Mouse (Mus musculus): ENCODE results near the gene Lims1. TPM values are rescaled to one million over a fixed set of nuclear protein-coding genes. Genes with fewer than 3 reads are reported as not detected.
A peak's percentile ranks its signal among the peaks of the same experiment; 100 is the strongest.

Gene Lims1
- polyA plus RNA-seq, 1 experiment from 2014 or later, result 179 TPM

DNA sequence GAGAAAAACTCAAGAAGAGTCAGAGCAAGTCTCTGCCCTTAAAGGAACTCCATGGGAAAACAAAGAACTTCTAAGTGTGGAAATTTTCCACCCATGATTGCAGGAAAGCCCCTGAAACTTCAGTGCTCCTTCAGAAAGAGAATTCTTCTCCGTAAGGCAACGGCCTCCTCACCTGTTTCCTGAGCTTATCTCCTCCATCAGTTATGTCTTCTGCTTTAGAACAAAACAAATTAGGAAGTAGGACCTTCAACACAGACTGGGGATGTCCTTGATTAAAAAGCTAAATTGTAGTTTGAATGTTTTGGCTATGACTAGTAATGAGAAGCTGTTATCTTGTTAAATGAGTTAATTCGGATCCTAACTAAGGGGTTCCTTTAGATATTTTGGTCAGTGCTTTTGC is 20.3 kb downstream of the Lims1 start:
- Histone ChIP-seq H3K27ac (replicated peaks in 1 of 2; ENCODE audit: control insufficient read depth in 1 of 2, insufficient read depth in 1 of 2, low read depth in 2 of 2, low read length in 2 of 2) (peak overlapping the region; percentile 18 to 88; a peak in 2 of 4 replicates), H3K4me2 (ENCODE audit: low read length) (no peak overlapping the region), H3K36me3 (ENCODE audit: control insufficient read depth, insufficient read depth, low read length) (no peaks in the 10 kb centered on the region), H3K27me3 (ENCODE audit: control insufficient read depth, insufficient read depth, low read length) (no peaks in the 10 kb centered on the region), H3K4me3 (ENCODE audit: control insufficient read depth in 1 of 2, insufficient read depth in 1 of 2, low read depth in 1 of 2, low read length in 2 of 2) (no peak overlapping the region), H3K9ac (ENCODE audit: low read length) (no peak overlapping the region), H3K9me3 (ENCODE audit: control insufficient read depth, low read length) (no peaks in the 10 kb centered on the region), H3K4me1 (ENCODE audit: control insufficient read depth in 2 of 2, insufficient read depth in 2 of 2, low read length in 2 of 2) (peaks cover 13 to 45% of the 10 kb centered on the region in 2 experiments)
- 84% methylated on average over 3 of the region's 3 CpGs for WGBS
- no peak for ATAC-seq (ENCODE audit: insufficient number of reproducible peaks, insufficient read depth, low FRiP score, low read depth)

DNA sequence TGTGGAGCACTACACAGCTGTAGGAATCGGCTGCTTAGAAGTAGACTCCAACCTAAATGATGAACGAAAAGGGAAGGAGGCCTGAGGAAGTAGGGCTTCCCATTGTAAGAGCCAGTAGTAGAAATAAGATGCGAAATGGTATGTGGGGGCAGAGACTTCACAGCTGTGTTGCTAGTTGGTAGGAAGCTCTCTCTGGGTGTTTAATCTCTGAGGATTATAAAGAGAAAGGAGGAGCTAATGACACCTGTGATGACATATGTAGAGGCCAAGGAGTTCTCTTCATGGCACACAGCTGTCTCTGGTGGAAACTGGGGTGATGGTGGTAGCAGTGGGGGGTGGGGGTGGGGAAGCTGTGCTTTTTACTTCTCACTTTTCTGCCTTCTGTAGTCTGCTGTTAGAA is 27.3 kb downstream of the Lims1 start:
- peaks cover 11 to 51% of the 10 kb centered on the region in 2 experiments for H3K4me1 ChIP-seq (ENCODE audit: control insufficient read depth in 2 of 2, insufficient read depth in 2 of 2, low read length in 2 of 2)

DNA sequence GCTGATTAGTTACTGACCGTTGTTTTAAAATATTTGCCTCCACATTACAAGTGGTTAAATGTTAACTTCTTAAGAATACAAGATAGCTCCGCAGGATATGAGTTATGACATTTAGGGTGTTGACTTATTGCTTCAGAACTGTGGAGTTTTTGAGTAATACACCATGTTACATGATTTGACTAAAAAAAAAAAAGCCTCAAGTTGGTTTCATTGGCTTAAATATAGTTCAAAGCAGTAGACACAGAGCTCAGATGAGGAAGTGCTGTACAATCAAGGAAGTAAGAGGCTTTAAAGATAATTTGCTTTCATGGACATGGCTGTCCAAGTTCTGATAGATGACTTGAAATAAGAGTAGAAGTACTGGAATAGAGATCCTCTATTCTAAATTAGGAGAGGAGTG is 28.4 kb downstream of the Lims1 start:
- H3K4me2 ChIP-seq (ENCODE audit: low read length), result no peak overlapping the region
- 50% methylated on average over 2 of the region's 2 CpGs for WGBS
- no peaks in the 10 kb centered on the region for H3K27me3 ChIP-seq (ENCODE audit: control insufficient read depth, insufficient read depth, low read length)
- H3K27ac ChIP-seq (replicated peaks in 1 of 2; ENCODE audit: control insufficient read depth in 1 of 2, insufficient read depth in 1 of 2, low read depth in 2 of 2, low read length in 2 of 2), result no peak overlapping the region
- H3K9me3 ChIP-seq (ENCODE audit: control insufficient read depth, low read length), result no peaks in the 10 kb centered on the region
- peaks cover 13% of the 10 kb centered on the region; the same call in 1 of the 2 replicates for H3K36me3 ChIP-seq (ENCODE audit: control insufficient read depth, insufficient read depth, low read length)
- H3K4me3 ChIP-seq (ENCODE audit: control insufficient read depth in 1 of 2, insufficient read depth in 1 of 2, low read depth in 1 of 2, low read length in 2 of 2), result no peak overlapping the region
- no peak overlapping the region for H3K9ac ChIP-seq (ENCODE audit: low read length)
- no peak for ATAC-seq (ENCODE audit: insufficient number of reproducible peaks, insufficient read depth, low FRiP score, low read depth)
- H3K4me1 ChIP-seq (ENCODE audit: control insufficient read depth in 2 of 2, insufficient read depth in 2 of 2, low read length in 2 of 2), result peaks cover 14 to 52% of the 10 kb centered on the region in 2 experiments

More for the DNA sequence above, 27.3 kb downstream of the Lims1 start:
- H3K9ac ChIP-seq (ENCODE audit: low read length), result no peak overlapping the region
- peaks cover 8% of the 10 kb centered on the region; the same call in 1 of the 2 replicates for H3K36me3 ChIP-seq (ENCODE audit: control insufficient read depth, insufficient read depth, low read length)
- no peak overlapping the region for H3K4me2 ChIP-seq (ENCODE audit: low read length)
- no peaks in the 10 kb centered on the region for H3K9me3 ChIP-seq (ENCODE audit: control insufficient read depth, low read length)
- H3K27me3 ChIP-seq (ENCODE audit: control insufficient read depth, insufficient read depth, low read length), result no peaks in the 10 kb centered on the region
- no peak overlapping the region for H3K27ac ChIP-seq (replicated peaks in 1 of 2; ENCODE audit: control insufficient read depth in 1 of 2, insufficient read depth in 1 of 2, low read depth in 2 of 2, low read length in 2 of 2)
- WGBS, result 77% methylated on average over 3 of the region's 3 CpGs
- no peak for ATAC-seq (ENCODE audit: insufficient number of reproducible peaks, insufficient read depth, low FRiP score, low read depth)
- H3K4me3 ChIP-seq (ENCODE audit: control insufficient read depth in 1 of 2, insufficient read depth in 1 of 2, low read depth in 1 of 2, low read length in 2 of 2), result no peak overlapping the region

DNA sequence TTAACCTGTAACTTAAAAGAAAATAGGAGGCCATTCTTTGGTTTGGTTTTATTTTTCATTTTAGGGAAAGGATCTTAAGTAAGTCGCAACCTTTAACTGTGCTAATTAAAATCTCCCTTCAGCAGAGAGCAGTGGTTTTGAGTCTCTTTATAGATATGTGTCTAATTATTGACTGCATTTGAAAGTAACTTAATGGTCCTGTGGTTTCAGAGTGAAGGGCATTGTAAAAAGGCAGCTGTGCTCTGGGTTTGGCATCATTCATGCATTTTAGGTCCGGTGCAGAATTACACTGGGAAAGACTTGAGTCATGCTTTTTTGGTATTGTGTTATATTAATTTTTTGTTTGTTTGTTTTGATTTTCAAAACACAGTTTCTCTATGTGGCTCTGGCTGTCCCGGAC is 29.1 kb downstream of the Lims1 start:
- Histone ChIP-seq H3K9me3 (ENCODE audit: control insufficient read depth, low read length) (no peaks in the 10 kb centered on the region), H3K9ac (ENCODE audit: low read length) (no peak overlapping the region), H3K4me3 (ENCODE audit: control insufficient read depth in 1 of 2, insufficient read depth in 1 of 2, low read depth in 1 of 2, low read length in 2 of 2) (no peak overlapping the region), H3K27me3 (ENCODE audit: control insufficient read depth, insufficient read depth, low read length) (no peaks in the 10 kb centered on the region), H3K4me2 (ENCODE audit: low read length) (no peak overlapping the region), H3K4me1 (ENCODE audit: control insufficient read depth in 2 of 2, insufficient read depth in 2 of 2, low read length in 2 of 2) (peaks cover 12 to 45% of the 10 kb centered on the region in 2 experiments), H3K27ac (replicated peaks in 1 of 2; ENCODE audit: control insufficient read depth in 1 of 2, insufficient read depth in 1 of 2, low read depth in 2 of 2, low read length in 2 of 2) (no peak overlapping the region; a peak in 1 of 4 replicates), H3K36me3 (ENCODE audit: control insufficient read depth, insufficient read depth, low read length) (peaks cover 18% of the 10 kb centered on the region; the same call in 1 of the 2 replicates)
- ATAC-seq (ENCODE audit: insufficient number of reproducible peaks, insufficient read depth, low FRiP score, low read depth), result no peak
- WGBS, result 89% methylated on average over 3 of the region's 3 CpGs

- Histone ChIP-seq H3K4me1 (ENCODE audit: control insufficient read depth in 2 of 2, insufficient read depth in 2 of 2, low read length in 2 of 2) (peaks cover 12 to 45% of the 10 kb centered on the region in 2 experiments), H3K9me3 (ENCODE audit: control insufficient read depth, low read length) (no peaks in the 10 kb centered on the region), H3K27me3 (ENCODE audit: control insufficient read depth, insufficient read depth, low read length) (no peaks in the 10 kb centered on the region), H3K4me2 (ENCODE audit: low read length) (peak overlapping the region; percentile 44), H3K4me3 (ENCODE audit: control insufficient read depth in 1 of 2, insufficient read depth in 1 of 2, low read depth in 1 of 2, low read length in 2 of 2) (no peak overlapping the region), H3K36me3 (ENCODE audit: control insufficient read depth, insufficient read depth, low read length) (peaks cover 23% of the 10 kb centered on the region), H3K9ac (ENCODE audit: low read length) (peak overlapping the region; percentile 28), H3K27ac (replicated peaks in 1 of 2; ENCODE audit: control insufficient read depth in 1 of 2, insufficient read depth in 1 of 2, low read depth in 2 of 2, low read length in 2 of 2) (peak overlapping the region; percentile 77 to 91)
- WGBS, result 1% methylated on average over 3 of the region's 3 CpGs
- ATAC-seq (ENCODE audit: insufficient number of reproducible peaks, insufficient read depth, low FRiP score, low read depth), result peak; percentile 90
Measured at GRCm38 (mm10) chr10:58354561-58354960, 31.3 kb downstream of the Lims1 start.

DNA sequence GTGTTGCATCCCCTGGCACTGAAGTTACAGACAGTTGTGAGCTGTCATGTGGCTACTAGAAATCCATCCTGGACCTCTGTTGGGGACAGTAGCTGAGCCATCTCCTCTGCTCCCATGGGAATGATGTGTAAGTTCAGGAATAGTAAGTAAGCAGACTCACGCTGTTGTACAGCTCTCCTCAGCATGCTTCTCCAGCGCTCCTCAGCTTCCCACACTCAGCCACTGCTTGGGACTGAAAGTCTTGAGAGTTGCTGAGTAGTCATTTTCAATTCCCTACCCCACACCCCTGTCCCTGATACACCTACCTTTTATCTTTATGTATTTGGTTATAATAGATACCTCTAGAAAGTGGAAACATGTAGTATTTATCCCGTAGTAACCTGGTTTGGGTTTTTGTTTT is 33.2 kb downstream of the Lims1 start:
- H3K4me1 ChIP-seq (ENCODE audit: control insufficient read depth in 2 of 2, insufficient read depth in 2 of 2, low read length in 2 of 2), result peaks cover 12 to 48% of the 10 kb centered on the region in 2 experiments
- H3K4me2 ChIP-seq (ENCODE audit: low read length), result no peak overlapping the region
- no peak overlapping the region for H3K27ac ChIP-seq (replicated peaks in 1 of 2; ENCODE audit: control insufficient read depth in 1 of 2, insufficient read depth in 1 of 2, low read depth in 2 of 2, low read length in 2 of 2)
- ATAC-seq (ENCODE audit: insufficient number of reproducible peaks, insufficient read depth, low FRiP score, low read depth), result no peak
- H3K27me3 ChIP-seq (ENCODE audit: control insufficient read depth, insufficient read depth, low read length), result no peaks in the 10 kb centered on the region
- WGBS, result 76% methylated on average over 3 of the region's 3 CpGs
- no peak overlapping the region for H3K9ac ChIP-seq (ENCODE audit: low read length)
- no peak overlapping the region for H3K4me3 ChIP-seq (ENCODE audit: control insufficient read depth in 1 of 2, insufficient read depth in 1 of 2, low read depth in 1 of 2, low read length in 2 of 2)
- H3K36me3 ChIP-seq (ENCODE audit: control insufficient read depth, insufficient read depth, low read length), result peaks cover 23% of the 10 kb centered on the region
- H3K9me3 ChIP-seq (ENCODE audit: control insufficient read depth, low read length), result no peaks in the 10 kb centered on the region

- H3K27ac ChIP-seq (replicated peaks in 1 of 2; ENCODE audit: control insufficient read depth in 1 of 2, insufficient read depth in 1 of 2, low read depth in 2 of 2, low read length in 2 of 2), result no peak overlapping the region
- peaks cover 6 to 41% of the 10 kb centered on the region in 2 experiments for H3K4me1 ChIP-seq (ENCODE audit: control insufficient read depth in 2 of 2, insufficient read depth in 2 of 2, low read length in 2 of 2)
- no peak for ATAC-seq (ENCODE audit: insufficient number of reproducible peaks, insufficient read depth, low FRiP score, low read depth)
- H3K9me3 ChIP-seq (ENCODE audit: control insufficient read depth, low read length), result no peaks in the 10 kb centered on the region
- no peaks in the 10 kb centered on the region for H3K27me3 ChIP-seq (ENCODE audit: control insufficient read depth, insufficient read depth, low read length)
- no peak overlapping the region for H3K9ac ChIP-seq (ENCODE audit: low read length)
- peaks cover 19% of the 10 kb centered on the region for H3K36me3 ChIP-seq (ENCODE audit: control insufficient read depth, insufficient read depth, low read length)
- no peak overlapping the region for H3K4me2 ChIP-seq (ENCODE audit: low read length)
- H3K4me3 ChIP-seq (ENCODE audit: control insufficient read depth in 1 of 2, insufficient read depth in 1 of 2, low read depth in 1 of 2, low read length in 2 of 2), result no peak overlapping the region
- WGBS, result 76% methylated on average over 2 of the region's 2 CpGs
Measured at GRCm38 (mm10) chr10:58359123-58359522, 35.9 kb downstream of the Lims1 start.

GRCm38 (mm10) chr10:58359952-58360351 is 36.7 kb downstream of the Lims1 start:
- Histone ChIP-seq H3K9me3 (ENCODE audit: control insufficient read depth, low read length) (no peaks in the 10 kb centered on the region), H3K4me2 (ENCODE audit: low read length) (no peak overlapping the region), H3K36me3 (ENCODE audit: control insufficient read depth, insufficient read depth, low read length) (peaks cover 19% of the 10 kb centered on the region), H3K9ac (ENCODE audit: low read length) (no peak overlapping the region), H3K27me3 (ENCODE audit: control insufficient read depth, insufficient read depth, low read length) (no peaks in the 10 kb centered on the region), H3K4me1 (ENCODE audit: control insufficient read depth in 2 of 2, insufficient read depth in 2 of 2, low read length in 2 of 2) (peaks cover 8 to 41% of the 10 kb centered on the region in 2 experiments), H3K4me3 (ENCODE audit: control insufficient read depth in 1 of 2, insufficient read depth in 1 of 2, low read depth in 1 of 2, low read length in 2 of 2) (no peak overlapping the region), H3K27ac (replicated peaks in 1 of 2; ENCODE audit: control insufficient read depth in 1 of 2, insufficient read depth in 1 of 2, low read depth in 2 of 2, low read length in 2 of 2) (no peak overlapping the region)
- no peak for ATAC-seq (ENCODE audit: insufficient number of reproducible peaks, insufficient read depth, low FRiP score, low read depth)
- WGBS, result 82% methylated on average over 7 of the region's 7 CpGs
